Mouse (Mus musculus) mouse embryonic stem cell (cell line): ENCODE measurements around the gene Sash3.
"Not testable (repeated sequence)": the region's sequence is repeated elsewhere in the genome, so short reads cannot be mapped to it uniquely, and the experiment has no call there.

Experiments
- in situ Hi-C, 2 experiments: fragments of 300-500 bp; cut with MboI; formaldehyde crosslinking; loops; 1 replicate in 1 of 2; 3 replicates in 1 of 2; pipeline ENCODE4 v1.14.3; 2019 to 2020; ENCODE audit warnings: low sequenced_read_pairs in 2 of 2, low pct_unique_long_range_greater_than_20kb in 1 of 2, mixed read lengths in 1 of 2; ENCODE audit not compliant: unreplicated experiment in 1 of 2

The Sash3 gene

GRCm38 (mm10) chrX:48193235-48194152 lies 47.3 kb downstream of the Sash3 start:
- in situ Hi-C loops: no loop called here

DNA sequence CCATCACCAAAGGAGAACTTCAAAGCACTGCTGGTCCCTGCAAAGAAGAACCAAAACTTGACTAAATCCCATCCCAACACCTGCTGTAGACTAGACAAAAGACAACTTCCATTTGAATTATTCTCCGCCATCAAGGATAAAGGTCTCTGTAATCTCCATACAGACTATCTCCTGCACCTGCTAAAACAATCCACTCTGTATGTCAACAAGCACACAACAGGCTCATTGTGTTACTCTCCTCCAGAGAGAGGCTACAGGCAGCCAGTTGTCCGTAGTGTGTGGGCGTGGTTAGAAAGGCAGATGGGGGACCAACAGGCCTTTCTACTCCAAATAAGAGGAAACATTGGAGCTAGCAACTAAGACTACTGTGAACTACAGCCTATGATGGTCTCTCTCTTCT lies 51.6 kb downstream of the Sash3 start:
- in situ Hi-C loops: no loop called here

DNA sequence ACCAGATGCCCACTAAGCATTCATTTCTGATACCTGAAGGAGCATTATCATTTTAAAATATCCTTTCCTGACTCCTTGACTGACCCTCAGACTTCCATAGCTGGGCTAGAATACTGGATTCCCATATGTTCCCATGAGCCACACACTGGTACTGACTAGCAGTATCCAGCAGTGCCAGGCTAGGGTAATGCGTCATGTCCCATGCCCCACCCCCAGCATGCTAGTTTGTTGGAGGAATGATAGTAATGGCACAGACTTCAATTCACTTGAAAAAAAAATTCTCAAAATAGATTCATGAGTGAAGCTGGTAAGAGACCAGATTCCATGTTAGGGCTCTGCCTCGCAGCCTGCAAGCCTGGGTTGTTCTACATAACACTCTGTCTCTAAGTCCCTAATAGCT lies 52.8 kb downstream of the Sash3 start:
- in situ Hi-C loops: no loop called here

- in situ Hi-C loops: no loop called here
These were observed 54.5 kb downstream of the Sash3 start for GRCm38 (mm10) chrX:48200699-48201098.

DNA sequence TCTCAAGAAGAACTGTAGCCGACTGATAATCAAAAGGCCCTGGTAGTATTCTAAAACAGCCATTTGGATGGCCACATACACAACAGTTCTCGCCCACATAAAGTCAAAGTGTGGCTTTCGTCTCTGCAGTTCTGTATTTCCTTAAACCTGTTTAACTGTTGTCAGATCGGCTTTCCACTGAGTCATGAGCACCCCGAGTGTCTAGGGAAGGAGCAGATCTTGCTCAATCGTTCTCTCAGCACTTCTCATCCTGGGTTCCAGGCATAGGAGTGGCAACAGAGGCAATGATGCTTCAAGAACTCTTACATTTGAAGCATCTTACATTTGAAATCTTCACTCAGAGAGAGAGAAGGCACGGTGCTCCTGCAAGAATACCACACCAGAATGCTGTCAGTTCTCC lies 55.7 kb downstream of the Sash3 start:
- in situ Hi-C loops: no loop called here

DNA sequence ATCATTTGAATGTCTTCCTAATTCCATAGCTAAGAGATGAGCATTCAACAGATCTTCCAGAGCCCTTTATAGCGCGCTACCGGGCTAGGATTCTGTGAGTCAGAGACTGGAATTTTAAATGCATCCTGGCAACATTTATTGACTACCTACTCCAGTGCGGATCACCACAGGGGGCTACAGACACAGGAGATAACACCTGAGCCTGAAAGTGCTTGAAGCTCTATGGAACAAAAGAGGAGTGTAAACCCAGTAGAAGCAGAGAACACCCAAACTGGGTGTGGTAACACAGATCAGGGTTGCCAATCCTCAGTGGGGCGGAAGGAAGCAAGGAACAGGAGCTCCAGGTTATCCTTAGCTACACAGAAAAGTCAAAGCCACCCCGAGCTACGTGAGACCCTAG lies 56.2 kb downstream of the Sash3 start:
- in situ Hi-C loops: no loop called here

- in situ Hi-C loops: no loop called here
These were observed 56.8 kb downstream of the Sash3 start for GRCm38 (mm10) chrX:48202995-48203394.

DNA sequence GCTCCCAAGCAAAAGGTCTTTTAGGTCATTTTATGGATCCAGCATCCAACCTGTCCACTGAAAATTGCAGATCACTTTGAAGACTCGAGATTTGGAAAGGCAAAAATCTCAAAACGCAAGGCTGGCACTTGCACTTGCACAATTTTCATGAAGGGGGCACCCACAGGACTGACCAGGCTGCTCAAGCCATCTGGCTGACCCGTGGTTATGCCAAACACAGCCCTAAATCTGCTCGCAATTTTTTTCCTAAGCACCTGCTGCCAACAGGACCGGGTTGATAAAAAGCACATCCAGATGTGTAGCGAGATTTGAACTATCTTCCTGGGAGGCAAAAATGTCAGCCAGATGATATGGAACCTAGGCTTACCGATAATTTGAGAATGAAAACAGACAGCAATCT lies 57.5 kb downstream of the Sash3 start:
- in situ Hi-C loops: no loop called here

- in situ Hi-C loops: no loop called here
These were observed 58.2 kb downstream of the Sash3 start for GRCm38 (mm10) chrX:48204469-48204868.

- in situ Hi-C loops: no loop called here
These were observed 61.7 kb downstream of the Sash3 start for GRCm38 (mm10) chrX:48207761-48208487.

DNA sequence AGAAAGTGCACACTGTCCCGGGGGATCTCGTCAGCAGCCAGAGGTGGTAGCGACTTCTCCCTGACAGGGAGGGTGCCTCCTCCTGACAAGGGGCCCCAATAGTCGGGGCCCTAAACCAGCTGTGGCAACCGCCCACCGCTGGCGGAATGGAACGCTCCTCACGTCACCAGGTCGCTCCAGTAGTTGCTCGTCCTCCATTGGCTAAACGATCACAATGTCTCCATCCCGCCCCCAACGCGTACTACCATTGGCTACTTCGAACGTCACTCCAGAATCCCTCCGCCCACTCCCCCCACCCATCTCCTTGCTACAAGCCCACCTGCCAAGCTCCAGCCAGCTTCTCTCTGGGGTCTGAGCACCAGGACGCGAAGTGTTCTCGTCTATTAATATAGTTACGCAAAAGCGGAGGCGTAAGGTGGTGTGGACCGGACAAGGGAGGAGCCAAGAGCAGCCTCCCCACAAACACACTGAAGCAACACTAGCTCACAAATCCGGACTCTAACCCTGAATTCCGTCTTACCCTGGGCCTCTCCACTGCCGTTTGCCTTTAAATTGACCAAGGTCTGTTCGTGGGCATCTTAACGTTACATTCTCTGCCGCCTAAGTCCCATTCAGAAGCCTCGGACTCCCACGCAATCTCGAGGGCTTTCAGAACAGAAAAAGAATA lies 62.4 kb downstream of the Sash3 start, which contains the start of gene Zdhhc9:
Gene Zdhhc9, minus strand, starts transcription at position 360 of the 667 bp plus-strand sequence.
- in situ Hi-C loops: no loop called here

DNA sequence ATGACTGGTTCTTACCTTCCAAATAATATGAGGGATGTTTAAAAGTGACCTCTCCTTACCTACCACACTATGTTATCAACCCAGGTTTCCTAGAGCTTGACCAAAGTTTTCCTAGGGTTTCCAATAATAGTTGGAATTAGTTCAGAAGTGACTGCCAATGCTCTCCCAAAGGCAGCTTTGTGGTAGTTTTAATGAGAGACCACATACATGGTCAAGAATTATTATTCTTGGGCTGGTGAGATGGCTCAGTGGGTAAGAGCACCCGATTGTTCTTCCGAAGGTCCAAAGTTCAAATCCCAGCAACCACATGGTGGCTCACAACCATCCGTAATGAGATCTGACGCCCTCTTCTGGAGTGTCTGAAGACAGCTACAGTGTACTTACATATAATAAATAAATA lies 63.5 kb downstream of the Sash3 start:
- in situ Hi-C loops: not testable (repeated sequence)
